ENCODE assay signal across 31 mouse cellular contexts in genomic region chr9:42043934-42044333, GRCm38 (mm10).
"Had no signal": no experiment of that assay in that cellular context is flagged by ENCODE, and none has a peak within 500 bp of the region (broad histone marks: within the 10 kb centered on the region; RNA-seq: fewer than 3 reads in every experiment).

No protein-coding gene starts in this region.

- ATAC-seq: liver, embryonic 12.5 days; liver, postnatal 0 days; lung, postnatal 0 days; midbrain, embryonic 13.5 days; midbrain, embryonic 15.5 days; midbrain, embryonic 16.5 days had no signal

- H3K36me3 ChIP-seq: limb, embryonic 10.5 days; liver, embryonic 12.5 days; liver, embryonic 13.5 days; liver, embryonic 15.5 days; lung, embryonic 15.5 days; midbrain, embryonic 10.5 days; midbrain, embryonic 12.5 days; midbrain, embryonic 15.5 days had no signal

- H3K9ac ChIP-seq: limb, embryonic 12.5 days; limb, embryonic 13.5 days; limb, embryonic 15.5 days; liver, embryonic 12.5 days; liver, embryonic 13.5 days; liver, embryonic 14.5 days; liver, embryonic 15.5 days; liver, postnatal 0 days; lung, embryonic 14.5 days; lung, embryonic 15.5 days; midbrain, embryonic 12.5 days; midbrain, embryonic 13.5 days; midbrain, embryonic 15.5 days; neural tube, embryonic 12.5 days; neural tube, embryonic 13.5 days had no signal

- H3K27me3 ChIP-seq: limb, embryonic 12.5 days; limb, embryonic 15.5 days; liver, embryonic 12.5 days; liver, embryonic 13.5 days; liver, embryonic 15.5 days; lung, embryonic 15.5 days; megakaryocyte, embryonic 14.5 days; midbrain, embryonic 15.5 days; neural tube, embryonic 12.5 days; neural tube, embryonic 13.5 days had no signal

- H3K9me3 ChIP-seq: limb, embryonic 10.5 days; limb, embryonic 12.5 days; limb, embryonic 13.5 days; limb, embryonic 15.5 days; liver, embryonic 12.5 days; liver, embryonic 13.5 days; liver, embryonic 15.5 days; lung, embryonic 15.5 days; megakaryocyte, embryonic 14.5 days; midbrain, embryonic 10.5 days; midbrain, embryonic 12.5 days; midbrain, embryonic 13.5 days; midbrain, embryonic 15.5 days; neural tube, embryonic 12.5 days; neural tube, embryonic 13.5 days had no signal

- DNase-seq: left cerebral cortex, postnatal 4 days; liver; liver, embryonic 13.5 days; liver, postnatal 0 days; lung, adult 18-20 months; lung, adult 2 months; lung, embryonic 14.5 days; lung, postnatal 10 days; lung, postnatal 14 days; lung, postnatal 36 days; lung, postnatal 4 days had no signal

- H3K27ac ChIP-seq: limb, embryonic 10.5 days; limb, embryonic 12.5 days; limb, embryonic 13.5 days; limb, embryonic 15.5 days; liver, embryonic 12.5 days; liver, embryonic 13.5 days; liver, embryonic 14.5 days; liver, embryonic 15.5 days; lung, embryonic 15.5 days; macrophage; midbrain, embryonic 10.5 days; midbrain, embryonic 12.5 days; midbrain, embryonic 13.5 days; midbrain, embryonic 15.5 days; neural tube, embryonic 12.5 days; neural tube, embryonic 13.5 days had no signal

- H3K4me1 ChIP-seq: limb, embryonic 15.5 days; liver, embryonic 12.5 days; liver, embryonic 13.5 days; liver, embryonic 15.5 days; megakaryocyte, embryonic 14.5 days had no signal

- H3K4me2 ChIP-seq: limb, embryonic 12.5 days; limb, embryonic 13.5 days; limb, embryonic 15.5 days; liver, embryonic 11.5 days; liver, embryonic 12.5 days; liver, embryonic 13.5 days; liver, embryonic 15.5 days; lung, embryonic 14.5 days; lung, embryonic 15.5 days; midbrain, embryonic 12.5 days; midbrain, embryonic 13.5 days; midbrain, embryonic 15.5 days; neural tube, embryonic 12.5 days; neural tube, embryonic 13.5 days had no signal

- H3K4me3 ChIP-seq: limb, embryonic 10.5 days; limb, embryonic 12.5 days; limb, embryonic 13.5 days; limb, embryonic 15.5 days; liver, embryonic 12.5 days; liver, embryonic 13.5 days; liver, embryonic 15.5 days; lung, embryonic 15.5 days; megakaryocyte, embryonic 14.5 days; midbrain, embryonic 10.5 days; midbrain, embryonic 12.5 days; midbrain, embryonic 13.5 days; midbrain, embryonic 15.5 days; myocyte; neural tube, embryonic 12.5 days; neural tube, embryonic 13.5 days had no signal
